ENCODE assay signal across 8 mouse cellular contexts in the genomic region with DNA sequence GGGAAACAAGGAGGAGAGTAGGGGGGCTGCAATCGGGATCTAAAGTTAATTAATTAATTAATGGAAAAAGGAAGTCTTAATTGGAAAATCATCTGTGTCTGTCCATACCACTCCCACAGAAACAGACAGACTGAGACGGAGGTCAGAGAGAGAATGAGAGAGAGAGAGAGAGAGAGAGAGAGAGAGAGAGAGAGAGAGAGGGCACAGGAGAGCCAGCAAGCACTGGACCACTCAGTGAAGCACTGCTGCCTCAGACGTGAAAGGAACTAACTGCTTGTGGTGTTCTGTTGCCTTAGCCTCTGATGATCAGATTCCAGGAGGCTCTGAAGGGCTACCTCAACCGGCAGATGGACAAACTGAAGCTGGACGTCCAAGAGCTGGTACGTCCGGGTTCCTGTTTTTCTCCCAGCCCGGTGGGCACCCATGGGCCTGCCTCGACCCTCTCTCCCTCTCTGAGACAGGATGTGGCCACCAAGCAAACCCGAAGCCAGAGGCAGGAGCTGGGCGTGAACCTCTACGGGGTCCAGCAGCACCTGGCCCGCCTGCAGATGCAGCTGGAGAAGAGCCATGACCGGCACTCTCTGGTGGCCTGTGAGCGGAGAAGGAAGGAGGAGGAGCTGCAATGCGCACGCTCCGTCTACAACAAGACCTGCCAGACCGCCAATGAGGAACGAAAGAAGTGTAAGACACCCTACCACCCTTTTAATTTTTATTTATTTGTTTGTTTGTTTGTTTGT. TPM values are rescaled to one million over a fixed set of nuclear protein-coding genes. Genes with fewer than 3 reads are reported as not detected.
A peak's percentile ranks its signal among the peaks of the same experiment; 100 is the strongest.
DNase-seq lines count a peak whose midpoint lies in the region; ATAC-seq and TF ChIP-seq lines count a peak whose summit lies in the region.

No protein-coding gene starts in this region.

- 31% methylated on average over 20 of the region's 20 CpGs for WGBS in forebrain, embryonic 16.5 days
- 23% methylated on average over 20 of the region's 20 CpGs for WGBS in intestine, embryonic 15.5 days
- 25% methylated on average over 20 of the region's 20 CpGs for WGBS in stomach, embryonic 14.5 days

- H3K27ac ChIP-seq in ES-E14 (ENCODE audit: insufficient read depth, low read depth, low read length, poor library complexity, severe bottlenecking): no peak overlapping the region
- no peak overlapping the region for H3K27ac ChIP-seq in forebrain, embryonic 16.5 days (ENCODE audit: low read length)
- H3K27ac ChIP-seq in intestine, embryonic 15.5 days: 0 out of 2 replicates have a peak overlapping the region, but pooled peaks have one; percentile 32
- 0 out of 2 replicates have a peak overlapping the region, but pooled peaks have one; percentile 10 for H3K27ac ChIP-seq in stomach, embryonic 14.5 days (ENCODE audit: low read length)

- H3K4me1 ChIP-seq in ES-E14 (ENCODE audit: control insufficient read depth in 2 of 2, insufficient read depth in 2 of 2, low read length in 2 of 2, poor library complexity in 1 of 2): peaks cover 3 to 36% of the 10 kb centered on the region in 2 experiments; a peak in 3 of 4 replicates
- H3K4me1 ChIP-seq in forebrain, embryonic 16.5 days (replicated peaks; ENCODE audit: control insufficient read depth, insufficient read depth, low read length): peaks cover 4% of the 10 kb centered on the region; the same call in 1 of the 2 replicates
- 0 out of 2 replicates have a peak, but pooled peaks cover 9% of the 10 kb centered on the region for H3K4me1 ChIP-seq in intestine, embryonic 15.5 days (replicated peaks)
- H3K4me1 ChIP-seq in stomach, embryonic 14.5 days (ENCODE audit: control insufficient read depth, insufficient read depth, low read length): peaks cover 7% of the 10 kb centered on the region; the same call in 1 of the 2 replicates

- H3K4me2 ChIP-seq in forebrain, embryonic 16.5 days (ENCODE audit: low read length): peak overlapping the region; percentile 52
- H3K4me2 ChIP-seq in intestine, embryonic 15.5 days (replicated peaks): peak overlapping the region; percentile 77
- peak overlapping the region; percentile 56 for H3K4me2 ChIP-seq in stomach, embryonic 14.5 days (replicated peaks; ENCODE audit: low read depth, low read length)

- intact Hi-C loops in left cerebral cortex, postnatal 4 days (cut with DNase I): no loop called here

- H3K27me3 ChIP-seq in forebrain, embryonic 16.5 days (replicated peaks; ENCODE audit: control insufficient read depth, insufficient read depth, low read length): no peaks in the 10 kb centered on the region
- no peaks in the 10 kb centered on the region for H3K27me3 ChIP-seq in intestine, embryonic 15.5 days (replicated peaks)
- no peaks in the 10 kb centered on the region for H3K27me3 ChIP-seq in stomach, embryonic 14.5 days (ENCODE audit: control insufficient read depth, insufficient read depth, low read length)

- peak overlapping the region; percentile 67; the same call in 1 of the 2 replicates for H3K9ac ChIP-seq in ES-E14 (ENCODE audit: insufficient read depth, low read depth, low read length, poor library complexity, severe bottlenecking)
- H3K9ac ChIP-seq in forebrain, embryonic 16.5 days (replicated peaks; ENCODE audit: low read depth, low read length): peak overlapping the region; percentile 36; the same call in 1 of the 2 replicates
- H3K9ac ChIP-seq in intestine, embryonic 15.5 days: peak overlapping the region; percentile 49
- H3K9ac ChIP-seq in stomach, embryonic 14.5 days (replicated peaks; ENCODE audit: low read depth, low read length): no peak overlapping the region

- peak overlapping the region; percentile 33 to 35 for H3K4me3 ChIP-seq in ES-E14 (ENCODE audit: insufficient read depth in 1 of 2, low read depth in 1 of 2, low read length in 2 of 2, poor library complexity in 1 of 2, severe bottlenecking in 1 of 2)
- H3K4me3 ChIP-seq in forebrain, embryonic 16.5 days (replicated peaks; ENCODE audit: low read length): peak overlapping the region; percentile 29
- peak overlapping the region; percentile 35 for H3K4me3 ChIP-seq in intestine, embryonic 15.5 days (replicated peaks)
- H3K4me3 ChIP-seq in stomach, embryonic 14.5 days (ENCODE audit: low read depth, low read length): peak overlapping the region; percentile 19; the same call in 1 of the 2 replicates

- H3K9me3 ChIP-seq in ES-E14 (ENCODE audit: control insufficient read depth, insufficient read depth, low read depth, low read length): no peaks in the 10 kb centered on the region
- H3K9me3 ChIP-seq in forebrain, embryonic 16.5 days (ENCODE audit: control insufficient read depth, low read length): no peaks in the 10 kb centered on the region
- no peaks in the 10 kb centered on the region for H3K9me3 ChIP-seq in intestine, embryonic 15.5 days
- H3K9me3 ChIP-seq in stomach, embryonic 14.5 days (ENCODE audit: control insufficient read depth, low read depth, low read length): no peaks in the 10 kb centered on the region

- in situ Hi-C loops in ES-E14 (cut with MboI; ENCODE audit: low sequenced_read_pairs in 2 of 2, unreplicated experiment in 2 of 2): no loop called here

- peak; percentile 60 for ATAC-seq in forebrain, embryonic 16.5 days
- peak; percentile 85 for ATAC-seq in intestine, embryonic 15.5 days
- ATAC-seq in stomach, embryonic 14.5 days (ENCODE audit: insufficient number of reproducible peaks, insufficient read depth, low FRiP score, low read depth): peak; percentile 50

- DNase-seq in 416B (ENCODE audit: low read depth) (peak; percentile 71), ES-E14 (ENCODE audit: low read depth, low spot score) (no peak), adipocyte (ENCODE audit: low spot score) (no peak)
- peak; percentile 47 to 55 for DNase-seq in lung, postnatal 4 days
- no peak for DNase-seq in left cerebral cortex, postnatal 4 days

- no peaks in the 10 kb centered on the region for H3K36me3 ChIP-seq in ES-E14 (ENCODE audit: control insufficient read depth, insufficient read depth, low read length, poor library complexity, severe bottlenecking)
- H3K36me3 ChIP-seq in forebrain, embryonic 16.5 days (ENCODE audit: control insufficient read depth, insufficient read depth): no peaks in the 10 kb centered on the region
- no peaks in the 10 kb centered on the region for H3K36me3 ChIP-seq in intestine, embryonic 15.5 days
- H3K36me3 ChIP-seq in stomach, embryonic 14.5 days (ENCODE audit: control insufficient read depth, insufficient read depth, low read length): no peaks in the 10 kb centered on the region

TF ChIP-seq in ES-E14, 5 proteins besides CTCF, POLR2A, EP300 and RAD21:
- TF ChIP-seq ZC3H11A (IDR thresholded peaks at IDR 0.05; ENCODE audit: borderline replicate concordance, low read depth, low read length) (no peak), CHD2 (IDR thresholded peaks at IDR 0.05; ENCODE audit: low read depth, low read length) (no peak), MAFK (IDR thresholded peaks at IDR 0.05; ENCODE audit: insufficient read depth, low read depth, low read length) (no peak), ZNF384 (IDR thresholded peaks at IDR 0.05; ENCODE audit: low read depth, low read length) (no peak), HCFC1 (IDR thresholded peaks at IDR 0.05; ENCODE audit: borderline replicate concordance, insufficient read depth, low read length) (no peak)

RNA-seq across cellular contexts. Expression of gene Ccdc40, which starts 9.4 kb away (rescaled TPM):
- 6.2 and 6.4 TPM in 2 replicates for total RNA-seq in ES-E14 (2012; rRNA removed)
- 11.5 and 14.1 TPM in 2 replicates for polyA plus RNA-seq in forebrain, embryonic 16.5 days (2015; fragmentation: Nextera tagmentation; extraction: Ambion mirVana)
- polyA plus RNA-seq in intestine, embryonic 15.5 days (2015; fragmentation: Nextera tagmentation; extraction: Ambion mirVana): 2.5 and 2.6 TPM in 2 replicates
- polyA plus RNA-seq in stomach, embryonic 14.5 days (2014; fragmentation: Nextera tagmentation; extraction: Ambion mirVana): 4.1 and 4.3 TPM in 2 replicates
- total RNA-seq in left cerebral cortex, postnatal 4 days (2021): 1 to 10 TPM; 7.3 to 8.5 TPM

RNA-seq across cellular contexts. Expression of gene Tbc1d16, which starts 9.4 kb away (rescaled TPM):
- total RNA-seq in ES-E14 (2012; rRNA removed): 6.3 and 10.1 TPM in 2 replicates
- 52.3 and 54.6 TPM in 2 replicates for polyA plus RNA-seq in forebrain, embryonic 16.5 days (2015; fragmentation: Nextera tagmentation; extraction: Ambion mirVana)
- polyA plus RNA-seq in intestine, embryonic 15.5 days (2015; fragmentation: Nextera tagmentation; extraction: Ambion mirVana): 13.9 and 15.3 TPM in 2 replicates
- 14.8 and 15.9 TPM in 2 replicates for polyA plus RNA-seq in stomach, embryonic 14.5 days (2014; fragmentation: Nextera tagmentation; extraction: Ambion mirVana)
- total RNA-seq in left cerebral cortex, postnatal 4 days (2021): 100 to 1,000 TPM; 217 to 222 TPM

RNA-seq across cellular contexts. Expression of gene Gaa, which starts 30.0 kb away (rescaled TPM):
- 69.3 and 116 TPM in 2 replicates for total RNA-seq in ES-E14 (2012; rRNA removed)
- polyA plus RNA-seq in forebrain, embryonic 16.5 days (2015; fragmentation: Nextera tagmentation; extraction: Ambion mirVana): 59.8 and 69.7 TPM in 2 replicates
- polyA plus RNA-seq in intestine, embryonic 15.5 days (2015; fragmentation: Nextera tagmentation; extraction: Ambion mirVana): 66.3 and 69.1 TPM in 2 replicates
- polyA plus RNA-seq in stomach, embryonic 14.5 days (2014; fragmentation: Nextera tagmentation; extraction: Ambion mirVana): 50.3 and 55.8 TPM in 2 replicates
- total RNA-seq in left cerebral cortex, postnatal 4 days (2021): 100 to 1,000 TPM in 1 of 2 experiments, 10 to 100 TPM in 1; 86.9 to 104 TPM

Comparison
In these comparisons a context has a peak if more than half of its experiments do, and no peak if none do; other contexts are left out.
1. DNase-seq: peak in 416B (single experiment) and lung, postnatal 4 days (2 of 2); none in ES-E14 (single experiment), adipocyte (single experiment) and left cerebral cortex, postnatal 4 days (single experiment).
2. H3K27ac ChIP-seq: peak in intestine, embryonic 15.5 days (single experiment) and stomach, embryonic 14.5 days (single experiment); none in ES-E14 (single experiment) and forebrain, embryonic 16.5 days (single experiment).
3. Peak in every context shown above with its lines, with median percentiles within 50 percentile points of each other: H3K4me3 ChIP-seq, ATAC-seq and H3K4me2 ChIP-seq.